Mouse (Mus musculus): ENCODE data around the gene Ncor2.

Gene Ncor2

GRCm38 (mm10) chr5:125168101-125168500 is 10.9 kb downstream of the Ncor2 start:
- DNase-seq, result no peak

GRCm38 (mm10) chr5:125167524-125167923 is 11.5 kb downstream of the Ncor2 start:
- no peak for DNase-seq

DNA sequence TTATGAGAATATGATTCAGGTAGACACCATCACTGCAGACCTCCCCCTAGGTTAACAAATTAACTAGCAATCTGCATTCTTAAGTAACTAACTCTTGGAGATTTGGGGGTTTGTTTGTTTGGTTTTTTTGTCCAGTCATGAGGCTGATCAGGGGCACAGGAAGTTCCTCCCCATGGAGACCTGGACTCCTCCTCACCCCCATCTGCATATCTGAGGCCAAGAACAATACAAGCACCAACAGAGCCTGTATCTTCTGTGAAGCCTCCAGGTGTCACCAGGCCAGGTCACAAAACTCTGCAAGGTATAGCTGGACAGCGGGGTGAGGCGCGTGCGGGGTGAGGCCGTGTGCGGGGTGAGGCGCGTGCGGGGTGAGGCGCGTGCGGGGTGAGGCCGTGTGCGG is 13.0 kb downstream of the Ncor2 start:
- no peak for DNase-seq

GRCm38 (mm10) chr5:125164465-125165167 is 14.4 kb downstream of the Ncor2 start:
- DNase-seq, result peak; percentile 91

DNA sequence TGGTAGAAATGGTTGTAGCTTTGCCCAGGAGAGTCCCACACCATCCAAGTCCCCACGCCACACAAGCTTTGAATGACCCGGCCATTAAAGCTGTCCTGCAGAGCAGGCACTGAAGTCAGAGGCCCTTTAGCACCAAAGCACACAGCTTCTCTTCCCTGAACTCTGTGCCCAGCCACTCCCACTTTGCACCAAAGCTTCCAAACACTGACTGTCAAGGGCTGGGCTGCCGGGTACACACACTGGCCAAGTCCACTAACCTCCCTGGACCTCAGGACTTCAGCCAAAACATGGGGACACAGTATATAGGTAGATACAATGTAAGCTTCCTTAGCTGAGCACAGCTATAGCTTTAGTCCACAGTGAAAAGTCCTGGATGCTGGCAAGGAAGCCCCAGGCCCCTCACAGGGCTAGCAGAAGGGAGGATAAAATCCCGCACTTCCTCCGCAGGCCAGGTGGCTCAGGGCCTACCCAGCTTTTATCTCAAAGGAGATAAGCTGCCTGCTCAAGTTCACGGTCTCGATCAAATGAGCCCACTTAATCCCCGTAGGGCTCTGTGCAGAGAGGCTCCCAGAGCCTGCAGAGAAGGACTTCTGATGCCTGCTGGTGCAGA is 15.5 kb downstream of the Ncor2 start:
- DNase-seq, result peak; percentile 57

- DNase-seq, result no peak
Observed at GRCm38 (mm10) chr5:125162461-125162860, 16.6 kb downstream of the Ncor2 start.

GRCm38 (mm10) chr5:125159804-125160405 is 19.1 kb downstream of the Ncor2 start:
- DNase-seq, result no peak

GRCm38 (mm10) chr5:125159293-125159692 is 19.7 kb downstream of the Ncor2 start:
- peak; percentile 90 for DNase-seq

DNA sequence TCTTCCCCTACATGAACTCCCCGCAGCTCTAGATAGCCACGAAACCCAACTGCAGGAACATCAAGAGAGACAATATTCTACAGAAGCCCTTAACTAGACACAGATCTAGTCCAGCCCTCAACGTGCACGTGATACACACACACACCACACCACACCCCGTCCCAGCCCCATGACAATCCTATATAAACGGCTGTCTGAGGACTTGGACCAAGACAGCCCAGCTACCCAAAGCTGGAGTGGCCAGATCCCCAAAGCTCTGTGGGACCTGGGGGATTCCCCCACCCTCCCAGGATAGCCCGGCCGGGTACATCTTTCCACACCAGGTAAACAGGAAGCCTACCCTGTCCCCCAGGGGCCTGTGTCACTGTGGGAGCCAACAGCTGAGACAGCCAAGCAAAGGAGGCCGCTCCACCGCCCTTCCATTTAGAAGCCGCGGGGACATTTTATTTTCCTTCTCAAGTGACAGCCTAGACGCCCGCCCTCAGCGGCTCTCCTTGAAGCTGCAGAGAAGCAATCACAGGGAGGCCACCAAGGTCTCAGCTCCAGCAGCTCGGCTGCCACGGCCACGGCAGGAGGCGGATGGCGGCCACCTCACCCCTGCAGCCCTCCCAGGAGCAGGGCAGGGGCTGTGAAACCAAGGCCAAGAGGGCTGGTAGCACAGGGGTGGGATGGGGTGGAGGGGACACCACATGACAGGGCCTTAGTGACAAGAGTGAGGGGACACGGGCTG is 20.6 kb downstream of the Ncor2 start:
- peak; percentile 72 for DNase-seq

- no peak for DNase-seq
Observed at GRCm38 (mm10) chr5:125157375-125158033, 21.5 kb downstream of the Ncor2 start.

- no peak for DNase-seq
Observed at GRCm38 (mm10) chr5:125156418-125157205, 22.4 kb downstream of the Ncor2 start.

- DNase-seq, result no peak
Observed at GRCm38 (mm10) chr5:125155451-125155850, 23.6 kb downstream of the Ncor2 start.

- no peak for DNase-seq
Observed at GRCm38 (mm10) chr5:125154989-125155388, 24.0 kb downstream of the Ncor2 start.

- DNase-seq, result no peak
Observed at GRCm38 (mm10) chr5:125154178-125154577, 24.8 kb downstream of the Ncor2 start.

- DNase-seq, result no peak
Observed at GRCm38 (mm10) chr5:125153201-125153816, 25.7 kb downstream of the Ncor2 start.

- DNase-seq, result peak; percentile 79
Observed at GRCm38 (mm10) chr5:125151872-125152534, 27.0 kb downstream of the Ncor2 start.

DNA sequence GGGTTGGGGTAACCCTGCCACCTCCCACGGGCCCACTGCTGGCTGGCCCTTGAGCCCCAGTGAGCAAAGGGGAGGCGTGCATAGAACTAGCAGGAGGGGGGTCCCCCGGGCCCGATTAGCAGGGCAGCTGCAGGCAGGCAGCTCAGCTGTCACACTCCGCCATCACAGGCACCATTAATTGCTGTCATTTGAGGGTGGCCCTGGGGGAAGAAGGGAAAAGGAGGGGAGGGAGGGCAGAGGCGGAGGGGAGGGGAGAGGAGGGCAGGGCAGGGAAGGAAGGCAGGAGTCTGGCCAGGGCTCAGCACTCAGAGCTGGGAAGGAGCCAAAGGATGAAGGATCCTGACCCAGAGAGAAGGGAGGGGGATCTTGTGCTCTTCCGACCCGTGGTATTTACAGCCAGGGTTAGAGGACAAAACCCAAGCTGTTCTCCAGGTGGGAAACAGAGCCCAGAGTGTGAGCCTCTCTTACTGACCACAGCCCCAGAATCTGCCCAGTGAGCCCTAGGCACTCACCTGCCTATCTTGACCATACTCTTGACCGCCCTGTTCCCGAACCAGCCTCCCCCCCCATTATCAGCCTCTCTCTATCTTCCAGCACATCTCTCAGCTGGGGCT is 28.0 kb downstream of the Ncor2 start:
- peak; percentile 81 for DNase-seq

GRCm38 (mm10) chr5:125149142-125149541 is 29.9 kb downstream of the Ncor2 start:
- DNase-seq, result no peak

DNA sequence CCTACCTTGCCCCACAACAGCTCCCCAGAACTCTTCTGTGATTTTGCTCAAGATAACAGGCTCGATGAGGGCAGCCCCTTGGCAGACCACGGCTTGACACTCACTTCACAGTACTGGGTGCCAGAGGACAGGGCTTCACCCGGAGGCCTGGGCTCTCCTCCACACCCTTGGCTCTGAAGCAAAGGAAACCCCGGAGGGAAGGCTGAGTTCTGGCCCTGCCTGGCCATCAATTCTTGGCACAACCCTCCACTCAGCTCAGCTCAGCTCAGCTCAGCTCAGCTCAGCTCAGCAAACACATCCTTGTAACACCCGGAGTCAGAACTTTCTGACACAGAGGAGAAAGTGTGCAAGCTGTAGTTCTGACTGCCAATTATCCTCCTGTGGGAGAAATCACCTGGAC is 30.3 kb downstream of the Ncor2 start:
- peak; percentile 76 for DNase-seq

- DNase-seq, result no peak
Observed at GRCm38 (mm10) chr5:125148173-125148572, 30.8 kb downstream of the Ncor2 start.

DNA sequence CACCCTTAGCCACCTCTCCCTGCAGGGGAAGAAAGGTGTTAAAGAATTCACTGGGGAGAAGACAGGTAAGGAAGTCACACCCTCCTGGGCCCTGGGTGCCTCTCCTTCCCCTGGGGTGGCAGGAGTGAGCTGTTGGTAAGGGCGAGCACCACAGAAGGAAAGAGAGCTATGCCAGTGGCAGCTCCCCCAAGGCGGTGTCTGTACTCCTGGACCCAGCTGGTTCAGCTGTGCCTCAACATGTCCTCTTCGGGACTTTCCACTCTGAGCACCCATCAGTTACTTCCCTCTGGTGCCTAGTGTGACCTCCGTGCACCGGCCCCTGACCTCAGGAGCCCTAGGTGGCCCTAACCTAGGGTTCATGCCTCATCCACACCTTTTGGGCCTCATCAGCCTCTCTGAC is 31.9 kb downstream of the Ncor2 start:
- DNase-seq, result no peak

Data from kidney, postnatal 14 days (tissue).